Mouse (Mus musculus) liver (tissue): Measurements from ENCODE around the gene Il17rd.

Experiments used
- DNase-seq: peaks from one replicate; pipeline ENCODE4 v3.0.0-alpha.2; 2020; ENCODE audit warnings: mixed read lengths

The Il17rd gene

DNA sequence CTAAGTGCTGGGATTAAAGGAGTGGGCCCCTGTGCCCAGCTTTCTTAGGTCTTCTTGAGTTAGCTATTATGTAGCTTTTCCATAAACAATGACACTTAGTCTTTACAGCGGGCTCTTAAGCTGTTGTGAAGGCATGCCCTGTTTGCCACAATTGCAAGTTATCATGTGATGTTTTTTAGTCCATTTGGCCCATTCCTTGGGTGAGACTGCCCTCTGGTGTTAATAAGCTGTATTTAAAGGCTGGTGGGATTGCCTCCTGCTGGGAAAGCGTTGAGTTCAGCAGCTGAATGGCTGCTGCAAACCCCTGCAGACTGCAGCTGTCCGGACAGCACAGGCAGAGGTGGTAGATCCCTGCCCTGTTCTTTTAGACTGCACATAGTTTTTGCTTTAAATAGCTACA lies 58.0 kb downstream of the Il17rd start:
- peak; percentile 40 for DNase-seq

DNA sequence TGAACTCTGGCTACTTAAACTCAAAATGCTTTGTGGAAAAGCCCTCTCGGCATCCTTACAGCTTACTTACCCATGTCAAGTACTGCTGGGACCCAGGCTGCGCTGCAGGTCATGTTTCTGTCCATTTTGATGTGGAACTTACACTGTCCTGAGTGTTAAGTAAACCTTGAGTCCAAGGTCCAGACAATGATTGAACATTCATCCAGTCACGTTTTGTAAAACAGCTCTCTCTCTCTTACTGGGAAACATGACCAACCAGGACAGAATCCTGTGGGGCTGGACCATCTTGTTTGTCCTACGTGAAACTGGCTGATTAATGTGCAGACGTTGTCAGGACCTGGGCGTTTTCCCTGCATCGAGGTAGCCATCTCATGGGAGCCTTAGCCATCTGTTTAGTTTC lies 63.0 kb downstream of the Il17rd start:
- no peak for DNase-seq

DNA sequence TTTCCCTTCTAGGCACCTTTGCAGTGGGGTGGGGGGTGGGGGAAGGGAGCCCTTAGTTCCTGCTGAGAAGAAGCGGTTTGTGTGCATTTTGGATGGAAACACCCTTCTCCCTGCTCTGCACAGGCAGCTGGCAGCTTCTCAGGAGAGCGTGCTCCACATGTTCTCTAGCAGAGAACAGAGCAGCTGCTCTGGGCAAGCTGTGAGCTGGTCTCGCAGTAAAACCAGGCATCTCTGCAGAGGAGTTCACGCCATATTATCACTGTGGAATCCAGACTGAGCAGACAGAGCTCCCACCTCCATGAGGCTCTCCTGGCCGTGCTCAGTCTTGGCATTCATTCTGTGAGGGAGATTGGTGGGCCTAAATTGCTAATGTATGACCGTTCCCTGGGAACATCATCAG lies 64.0 kb downstream of the Il17rd start:
- DNase-seq: no peak

DNA sequence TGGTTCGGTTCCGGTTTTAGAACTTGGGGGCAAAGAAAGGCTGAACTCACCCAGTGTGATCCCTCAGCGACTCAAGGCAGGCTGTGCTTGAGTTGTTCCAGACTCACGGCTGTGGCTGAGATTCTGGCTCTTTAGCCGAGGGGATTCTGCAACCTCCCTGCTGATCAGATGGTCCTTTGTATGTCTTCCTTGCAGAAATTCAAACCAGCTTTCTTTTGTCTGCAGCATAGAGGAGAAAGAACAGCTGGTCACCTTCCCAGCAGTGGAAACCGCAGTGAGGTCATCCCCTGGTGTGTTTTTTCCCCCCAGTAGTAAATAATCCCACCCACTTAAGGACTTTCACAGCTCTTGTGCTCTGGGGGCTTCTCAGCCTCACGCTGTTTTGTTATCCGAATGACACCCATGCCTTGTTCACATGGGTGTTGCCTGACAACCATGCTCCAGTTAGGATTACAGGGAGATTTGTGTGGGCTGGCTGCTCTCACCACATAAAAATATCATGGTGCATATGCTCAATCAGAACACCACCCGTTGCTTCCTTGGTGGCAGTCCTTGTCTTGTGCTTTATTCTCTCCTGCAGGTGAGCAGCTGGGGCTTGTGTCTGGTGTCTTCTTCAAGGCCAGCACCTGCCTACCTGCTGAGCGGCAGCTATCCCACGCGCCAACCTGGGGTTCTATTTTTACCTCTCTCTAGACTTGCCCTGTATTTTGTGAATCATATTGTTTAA lies 67.2 kb downstream of the Il17rd start:
- DNase-seq: no peak

DNA sequence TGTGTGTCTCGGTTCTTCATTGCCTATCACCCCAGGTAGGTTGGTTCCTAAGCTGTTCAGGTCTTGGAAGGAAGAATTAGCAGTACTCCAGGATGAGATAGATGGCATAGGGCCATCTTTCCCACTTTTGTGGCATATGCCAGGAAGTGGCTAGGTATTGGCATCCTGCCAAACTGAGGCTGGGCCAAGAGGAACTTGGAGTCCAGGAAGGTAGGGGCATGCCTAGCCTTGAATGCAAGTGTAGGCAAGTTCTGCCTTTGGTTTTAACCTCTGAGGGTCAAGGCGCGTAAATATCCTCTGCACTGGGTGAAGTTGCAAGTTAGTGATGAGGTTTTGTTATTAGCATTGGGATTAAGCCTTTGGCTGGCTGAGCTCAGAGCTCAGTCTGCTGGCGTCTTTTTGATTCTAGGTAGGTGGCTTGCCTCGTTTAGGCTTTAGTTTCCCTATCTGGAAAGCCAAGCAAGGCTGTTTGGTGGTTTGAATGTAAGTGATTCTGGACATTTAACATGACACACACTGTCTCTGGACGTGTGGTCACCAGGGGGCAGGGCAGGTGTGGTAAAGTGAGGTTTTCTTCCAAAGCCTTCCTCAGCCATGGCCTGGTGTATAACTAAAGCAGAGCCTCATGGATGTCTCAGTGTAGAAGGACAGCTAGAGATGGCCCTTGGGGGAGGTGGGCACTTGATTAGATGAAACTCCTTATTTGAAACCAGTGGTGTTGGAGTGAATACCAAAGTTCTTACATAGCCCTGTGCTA lies 70.2 kb downstream of the Il17rd start:
- no peak for DNase-seq

DNA sequence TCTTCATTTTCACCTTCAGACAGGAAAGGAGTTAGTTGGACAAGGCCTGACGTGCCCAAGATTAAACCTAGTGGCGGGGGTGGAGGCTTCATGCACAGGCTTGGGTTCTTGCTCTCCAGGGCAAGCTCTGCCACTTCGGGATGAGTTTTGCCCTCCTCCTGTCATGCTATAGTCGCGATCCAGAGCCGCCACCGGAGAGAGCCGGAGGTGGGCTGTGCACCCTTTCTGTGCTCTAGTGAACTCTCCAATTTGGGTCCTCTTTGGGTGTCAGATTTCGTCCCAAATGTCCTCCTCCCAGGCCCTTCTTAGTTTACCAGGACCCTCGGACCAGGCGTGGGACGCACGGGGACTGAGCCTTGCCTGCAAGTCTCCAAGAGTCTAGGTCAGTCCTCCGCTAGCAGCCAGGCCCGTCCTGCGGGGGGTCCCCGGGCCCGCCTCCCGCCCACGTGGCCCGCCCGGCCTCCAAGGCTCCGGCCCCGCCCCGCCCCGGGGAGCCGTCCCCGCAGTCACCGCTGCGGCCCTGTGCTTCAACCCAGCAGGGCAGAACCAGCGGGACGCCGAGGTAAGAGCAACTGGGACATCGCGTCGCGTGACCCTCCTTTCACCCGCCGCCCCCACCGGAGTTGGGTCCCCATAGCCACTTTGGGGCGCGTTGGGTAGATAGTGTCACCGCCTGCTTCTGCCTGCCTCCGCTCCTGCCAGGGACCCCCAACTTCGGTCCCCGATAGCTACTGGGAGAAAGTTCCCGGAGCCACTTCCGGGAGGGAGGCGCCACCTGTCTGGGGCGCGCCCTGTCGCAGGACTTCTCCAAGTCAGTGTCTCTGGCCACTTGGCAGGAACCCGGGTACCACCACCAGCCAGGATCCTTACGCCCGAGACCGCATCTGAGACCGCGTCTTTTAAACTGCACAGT lies 75.9 kb downstream of the Il17rd start, which contains the start of gene Arhgef3:
TSS of gene Arhgef3 (plus strand) at position 538 of the 913 bp plus-strand sequence.
- DNase-seq: peak; percentile 56

DNA sequence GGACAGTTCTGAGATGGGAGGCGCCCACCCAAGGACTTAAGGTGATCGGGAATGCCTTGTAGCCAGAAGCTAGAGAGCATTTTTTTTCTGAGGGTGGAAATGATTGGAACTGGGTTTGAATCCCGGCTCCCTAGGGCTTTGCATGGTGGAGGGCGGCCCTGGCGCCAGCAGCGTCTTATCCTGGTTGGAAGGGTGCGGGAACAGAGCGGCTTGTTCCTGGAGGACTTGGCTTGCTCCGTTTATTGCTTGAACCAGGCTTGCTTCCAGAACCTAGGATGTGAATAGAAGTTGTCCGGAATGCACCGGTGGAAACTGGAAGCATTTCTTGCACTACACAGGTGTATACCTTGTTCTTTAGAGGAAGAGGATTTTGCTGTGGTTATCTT lies 76.5 kb downstream of the Il17rd start:
- no peak for DNase-seq

DNA sequence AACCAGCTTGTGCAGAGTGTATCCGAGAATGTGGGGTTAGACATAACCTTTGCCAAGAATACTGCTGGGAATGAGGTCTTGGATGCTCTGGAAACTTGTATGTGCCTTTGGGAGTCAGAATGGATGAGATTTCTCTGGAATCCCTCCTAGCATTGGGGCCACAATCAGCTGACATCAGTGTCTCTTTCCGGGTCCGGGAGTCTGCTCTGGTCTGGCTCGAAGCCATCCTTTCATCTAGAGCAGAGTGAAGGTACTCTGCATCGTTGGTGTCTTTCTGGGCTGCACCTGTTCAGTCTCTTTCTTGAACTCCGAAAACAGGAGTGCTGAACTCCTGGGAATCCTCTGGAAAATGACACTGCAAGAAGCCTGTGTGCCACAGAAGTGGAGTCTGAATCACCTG lies 77.2 kb downstream of the Il17rd start:
- no peak for DNase-seq

DNA sequence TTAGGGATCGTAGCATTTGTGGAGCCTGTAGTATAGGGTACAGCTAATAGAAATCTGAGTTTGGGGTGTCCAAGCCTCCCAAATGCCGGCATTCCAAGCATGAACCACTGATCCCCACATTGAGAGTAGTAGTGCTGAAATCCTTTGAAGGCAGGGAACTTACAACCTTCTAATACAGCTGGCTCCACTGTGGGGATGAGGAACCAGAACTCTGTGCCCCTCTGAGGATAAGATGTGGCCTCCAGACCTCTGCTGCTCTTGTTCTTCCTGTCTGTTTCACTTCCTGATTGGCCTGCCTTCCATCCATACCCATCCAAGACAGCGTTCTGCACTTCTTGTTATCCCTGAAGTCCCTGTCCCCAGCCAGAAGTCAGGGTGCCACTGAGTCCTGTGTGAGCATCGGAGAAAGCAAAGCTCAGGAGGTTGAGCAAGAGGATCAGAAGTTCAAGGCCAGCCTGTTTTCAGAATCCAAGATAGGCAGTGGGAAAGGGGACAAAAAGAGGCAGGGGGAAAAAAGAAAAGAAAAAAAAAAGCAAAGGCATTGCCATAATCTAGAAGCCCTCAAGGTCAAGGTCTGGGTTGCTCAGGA lies 77.9 kb downstream of the Il17rd start:
- no peak for DNase-seq

DNA sequence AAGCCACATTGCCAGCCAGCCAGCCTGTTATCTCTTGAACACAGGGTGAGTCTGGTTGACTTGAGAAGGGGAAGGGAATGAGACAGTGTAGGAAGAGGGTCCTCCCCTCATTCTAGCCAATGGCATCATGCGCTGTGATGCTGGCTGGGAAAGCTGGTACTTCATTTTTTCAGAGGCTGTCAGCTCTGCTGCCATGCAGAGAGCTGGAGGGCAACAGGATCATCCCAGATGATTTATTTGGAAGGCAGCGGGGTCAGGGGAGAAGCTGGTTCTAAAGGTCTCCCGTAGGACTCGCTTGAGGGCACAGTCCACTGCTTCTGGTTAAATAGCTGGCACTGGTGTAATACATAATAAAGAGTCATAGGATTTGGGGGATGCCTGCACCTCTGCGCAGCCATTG lies 79.8 kb downstream of the Il17rd start:
- DNase-seq: no peak

DNA sequence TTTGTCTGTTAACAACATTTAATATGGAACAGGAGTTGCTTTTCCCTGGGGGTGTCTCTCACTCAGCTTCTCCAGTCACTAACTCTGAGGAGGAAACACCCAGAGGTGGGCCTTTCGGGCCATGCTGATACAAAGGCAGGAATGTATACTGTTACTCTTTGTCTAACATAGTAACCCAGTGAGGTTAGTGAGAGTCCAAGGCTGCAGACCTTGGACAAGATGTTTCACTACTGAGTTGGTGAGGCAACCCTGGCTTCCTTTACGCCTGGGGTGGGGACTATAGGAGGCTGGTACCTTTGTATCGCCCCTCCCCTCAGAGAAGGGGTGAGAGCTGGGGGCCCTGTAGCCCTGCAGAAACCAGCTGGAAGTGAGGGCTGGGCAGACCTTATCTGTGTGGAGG lies 83.9 kb downstream of the Il17rd start:
- no peak for DNase-seq

DNA sequence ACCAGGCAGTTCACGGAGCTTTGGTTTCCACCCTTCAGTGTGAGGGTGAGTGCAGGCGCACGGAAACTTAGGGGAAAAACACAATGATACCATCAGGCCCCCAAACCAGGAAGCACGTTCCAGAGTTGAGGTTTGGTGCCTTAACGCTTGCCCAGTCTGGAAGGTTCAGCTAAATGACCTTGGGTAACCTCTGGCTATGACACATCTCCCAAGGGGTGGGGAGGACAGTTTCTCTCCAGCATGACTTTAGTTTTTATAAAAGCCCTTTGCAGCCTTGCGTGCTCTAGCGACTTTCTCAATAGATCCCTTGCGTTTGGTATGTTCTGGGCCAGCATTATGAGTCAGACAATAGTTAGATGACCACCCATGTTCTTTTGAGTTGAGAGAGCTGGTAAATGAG lies 84.8 kb downstream of the Il17rd start:
- DNase-seq: no peak

DNA sequence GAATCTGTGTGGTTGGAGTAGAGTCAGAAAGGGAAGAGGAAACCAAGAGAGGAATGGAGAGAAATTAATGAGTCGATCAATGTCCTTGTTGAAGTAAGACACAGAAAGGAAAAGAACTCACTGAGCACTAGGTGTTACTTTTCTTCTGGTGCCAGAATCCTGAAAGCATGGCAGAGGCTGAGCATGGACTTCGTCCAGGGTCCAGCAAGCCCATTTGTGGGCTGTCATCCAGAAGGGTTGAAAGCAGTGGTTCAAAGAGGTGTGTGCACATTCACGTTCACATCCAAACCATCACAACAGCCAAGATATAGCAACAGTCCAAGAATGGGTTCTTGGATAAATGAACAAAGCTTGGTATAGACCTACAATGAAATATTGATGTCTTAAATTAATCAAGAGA lies 91.3 kb downstream of the Il17rd start:
- no peak for DNase-seq

DNA sequence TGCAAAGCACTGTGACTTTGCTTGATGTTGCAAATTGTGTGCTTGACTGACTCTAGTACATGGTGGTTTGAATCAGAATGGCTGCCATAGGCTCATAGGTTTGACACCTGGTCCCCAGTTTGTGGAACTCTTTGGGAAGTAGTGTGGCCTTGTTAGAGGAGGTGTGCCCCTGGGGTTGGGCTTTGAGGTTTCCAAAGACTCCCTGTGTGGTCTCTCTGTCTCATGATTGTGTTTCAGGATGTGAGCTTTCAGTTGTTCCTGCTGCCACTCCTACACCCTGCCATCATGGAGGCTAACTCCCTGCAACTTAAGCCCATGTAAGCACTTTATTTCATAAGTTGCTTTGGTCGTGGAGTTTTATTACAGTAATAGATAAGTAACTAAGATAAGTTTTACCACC lies 91.9 kb downstream of the Il17rd start:
- DNase-seq: no peak

DNA sequence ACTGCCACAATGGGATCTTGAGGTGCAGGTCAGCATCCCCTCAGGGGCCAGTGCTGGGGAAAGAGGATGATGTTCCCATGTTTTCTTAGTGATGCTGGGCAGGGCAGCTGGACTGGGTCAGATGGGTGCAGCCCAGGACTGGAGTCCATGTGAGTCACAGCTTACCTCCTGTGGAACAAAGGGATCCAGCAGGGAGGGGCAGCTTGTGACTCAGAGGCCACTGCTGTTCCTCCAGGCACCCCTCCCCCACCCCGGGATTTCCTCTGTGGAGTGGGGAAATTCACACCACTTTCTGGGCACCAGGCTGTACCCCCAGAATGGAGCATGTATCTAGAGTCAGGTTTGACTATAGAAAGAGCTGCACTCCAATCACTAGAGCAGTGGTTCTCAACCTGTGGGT lies 92.8 kb downstream of the Il17rd start:
- no peak for DNase-seq

DNA sequence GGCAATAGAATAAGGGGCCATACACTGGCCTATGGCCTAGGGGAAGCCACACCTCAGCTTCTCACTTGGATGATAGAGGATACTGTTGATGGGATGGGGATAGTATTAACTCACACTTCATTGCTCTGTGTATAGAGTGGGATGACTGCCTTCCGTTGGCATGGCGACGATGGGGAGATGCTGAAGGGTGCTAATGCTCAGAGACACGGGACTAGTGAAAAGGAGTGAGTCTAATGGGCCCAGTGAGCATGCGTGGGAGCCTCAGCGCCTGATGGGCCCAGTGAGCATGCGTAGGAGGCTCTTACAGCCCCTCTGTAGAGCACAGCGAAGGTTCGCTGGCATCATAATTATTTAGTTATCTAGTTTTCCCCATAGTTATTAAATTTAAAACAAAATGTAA lies 100.2 kb downstream of the Il17rd start:
- no peak for DNase-seq

DNA sequence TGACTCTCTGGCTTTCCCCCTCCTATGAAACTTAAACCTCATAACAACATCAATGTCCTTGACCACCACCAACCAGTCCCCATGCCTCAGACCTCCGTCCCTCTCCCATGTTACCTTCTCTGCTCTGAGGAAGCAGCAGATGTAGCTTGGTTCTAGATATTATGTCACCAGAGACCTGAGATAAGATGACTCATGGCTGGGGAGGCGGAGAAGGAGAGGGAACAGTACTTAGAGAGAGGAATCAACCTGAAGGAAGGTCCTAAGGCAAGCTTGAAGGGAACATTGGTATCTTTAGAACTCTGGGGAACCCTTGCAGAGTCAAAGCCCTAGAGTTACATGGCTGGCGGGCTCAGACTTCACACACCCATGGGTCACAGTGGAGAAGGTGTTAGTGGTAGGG lies 101.2 kb downstream of the Il17rd start:
- no peak for DNase-seq

DNA sequence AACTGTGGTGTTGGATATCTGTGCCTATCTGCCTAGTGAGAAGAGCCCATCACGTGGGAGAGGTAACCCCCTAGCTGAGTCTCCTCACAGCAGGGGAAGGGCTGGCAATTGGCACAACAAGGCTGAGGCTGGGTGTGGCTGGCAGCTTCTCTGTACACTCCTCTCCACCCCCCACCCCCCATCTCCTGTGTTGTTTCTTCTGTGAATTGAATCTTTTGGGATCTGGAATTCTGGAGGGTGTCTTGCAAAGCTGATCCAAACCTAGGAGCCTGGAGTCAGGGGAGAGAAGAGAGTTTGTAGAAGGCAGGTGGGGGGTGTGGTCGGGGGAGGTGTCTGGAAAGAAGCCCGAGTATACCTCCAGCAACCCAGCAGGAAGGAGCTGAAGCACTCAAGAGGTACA lies 102.7 kb downstream of the Il17rd start:
- no peak for DNase-seq

DNA sequence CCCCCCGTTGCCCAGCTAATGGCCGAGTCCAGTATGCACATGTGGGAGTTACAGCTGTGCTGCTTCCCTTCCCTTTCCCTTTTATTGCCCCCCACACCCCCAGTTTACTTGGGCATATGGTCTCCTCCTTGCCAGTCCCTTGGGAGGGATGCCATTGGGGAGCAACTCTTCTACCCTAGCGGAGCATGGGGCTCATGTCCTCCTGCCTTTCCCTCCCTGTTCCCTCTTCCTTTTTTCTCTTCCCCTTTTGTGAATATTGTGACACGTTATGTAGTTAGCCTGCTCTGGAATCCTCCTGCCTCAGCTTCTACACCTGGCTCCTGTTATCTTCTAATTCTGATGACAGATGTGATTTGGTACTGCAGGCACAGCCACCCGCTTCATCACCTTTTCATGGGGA lies 103.9 kb downstream of the Il17rd start:
- no peak for DNase-seq

DNA sequence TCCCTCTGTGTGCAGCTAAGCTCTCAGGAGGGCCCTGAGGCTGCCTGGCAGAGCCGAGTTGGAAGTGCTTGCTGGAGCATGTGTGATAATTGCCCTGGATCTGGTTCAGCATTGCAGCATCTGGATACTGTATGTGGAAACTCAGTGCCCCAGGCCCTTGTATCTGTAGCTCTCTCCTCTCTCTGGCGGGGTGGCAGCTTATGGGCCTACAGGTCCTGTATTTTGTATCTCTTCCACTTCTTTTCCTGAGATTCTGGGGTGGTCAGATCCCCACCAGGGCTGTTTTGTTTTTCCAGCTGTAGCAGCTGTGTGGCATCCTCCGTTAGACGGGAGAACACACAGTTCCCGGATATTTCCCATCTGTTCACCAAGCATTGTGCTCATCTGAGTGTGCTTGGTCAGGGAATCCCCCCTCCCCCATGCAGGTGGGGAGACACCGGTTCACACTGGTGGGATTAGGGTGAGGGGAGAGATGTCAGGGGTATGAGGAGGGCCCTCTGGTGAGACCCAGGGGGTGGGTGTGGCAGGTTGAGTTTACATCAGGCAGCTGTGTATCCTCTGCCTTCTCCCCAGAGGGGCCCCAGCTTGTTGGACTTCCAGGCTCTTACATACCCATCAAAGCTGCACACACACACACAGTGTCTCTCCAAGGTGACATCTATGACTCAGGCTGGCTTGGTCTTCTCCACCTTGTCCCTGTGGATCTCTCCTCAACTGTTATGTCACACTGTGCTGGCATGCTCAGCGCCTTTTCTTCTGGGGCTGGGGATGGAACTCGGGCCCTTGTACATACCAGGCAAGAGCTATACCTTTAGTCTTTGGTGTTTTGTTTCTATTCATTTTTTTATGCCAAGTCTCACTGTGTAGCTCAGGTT lies 106.7 kb downstream of the Il17rd start:
- no peak for DNase-seq

DNA sequence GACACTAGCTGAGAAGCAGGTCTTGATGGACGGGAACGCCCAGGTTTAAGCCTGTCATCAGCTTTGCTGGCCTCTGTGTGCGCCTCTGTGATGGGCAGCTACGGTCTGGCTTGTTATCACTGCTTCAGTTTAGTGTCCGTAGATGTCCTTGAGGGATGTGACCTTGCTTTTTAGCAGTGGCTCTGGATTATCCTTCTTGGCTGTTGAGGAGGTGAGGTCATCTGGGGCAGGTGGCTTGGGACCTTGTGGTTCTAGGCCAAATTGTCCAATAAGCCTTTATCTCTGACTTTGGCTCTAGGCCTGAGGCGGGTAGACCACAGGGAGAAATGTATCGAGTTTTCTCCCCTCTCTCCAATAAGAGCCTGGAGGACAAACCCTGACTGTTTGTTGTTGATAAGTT lies 109.0 kb downstream of the Il17rd start:
- DNase-seq: no peak

DNA sequence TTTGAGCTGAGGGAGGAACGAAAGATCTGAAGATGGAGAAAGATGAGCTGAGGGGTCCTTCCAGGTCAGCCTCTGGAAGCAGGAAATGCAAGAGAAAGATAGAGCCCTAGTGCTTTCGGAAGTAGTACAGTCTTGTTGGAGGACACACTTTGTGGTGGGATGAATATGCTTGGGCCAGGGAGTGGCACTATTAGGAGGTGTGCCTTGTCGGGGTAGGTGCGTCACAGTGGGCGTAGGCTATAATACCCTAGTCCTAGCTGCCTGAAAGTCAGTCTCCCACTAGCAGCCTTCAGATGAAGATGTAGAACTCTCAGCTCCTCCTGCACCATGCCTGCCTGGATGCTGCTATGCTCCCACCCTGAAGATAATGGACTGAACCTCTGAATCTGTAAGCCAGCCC lies 110.7 kb downstream of the Il17rd start:
- no peak for DNase-seq
